Mouse (Mus musculus) urinary bladder, postnatal 14 days (tissue): ENCODE measurements around the gene Rasa2.

Source experiments
- DNase-seq: peaks from one replicate; pipeline ENCODE4 v3.0.0; 2021; ENCODE audit warnings: low spot score

Gene Rasa2

GRCm38 (mm10) chr9:96638508-96638907, 7.1 kb upstream of the Rasa2 start:
- no peak for DNase-seq

DNA sequence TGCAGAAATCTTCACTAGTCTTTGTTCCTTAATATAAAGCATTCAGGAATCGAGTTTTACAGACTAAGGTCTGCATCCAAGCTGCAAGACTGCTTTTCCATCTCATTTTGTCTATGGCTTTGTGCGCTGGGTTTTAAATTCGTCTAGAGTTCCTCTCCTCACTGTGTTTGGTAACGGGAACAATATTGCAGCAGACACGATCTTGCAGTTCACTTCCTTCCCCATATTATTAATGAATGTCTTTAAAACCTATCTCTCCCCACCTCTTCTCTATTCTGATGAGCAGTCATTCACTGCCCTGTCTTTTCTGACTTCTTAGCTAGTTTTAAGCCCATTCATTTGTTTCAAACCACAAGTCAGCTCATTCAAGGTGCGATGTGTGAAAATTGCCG, 5.7 kb upstream of the Rasa2 start:
- DNase-seq, result no peak

DNA sequence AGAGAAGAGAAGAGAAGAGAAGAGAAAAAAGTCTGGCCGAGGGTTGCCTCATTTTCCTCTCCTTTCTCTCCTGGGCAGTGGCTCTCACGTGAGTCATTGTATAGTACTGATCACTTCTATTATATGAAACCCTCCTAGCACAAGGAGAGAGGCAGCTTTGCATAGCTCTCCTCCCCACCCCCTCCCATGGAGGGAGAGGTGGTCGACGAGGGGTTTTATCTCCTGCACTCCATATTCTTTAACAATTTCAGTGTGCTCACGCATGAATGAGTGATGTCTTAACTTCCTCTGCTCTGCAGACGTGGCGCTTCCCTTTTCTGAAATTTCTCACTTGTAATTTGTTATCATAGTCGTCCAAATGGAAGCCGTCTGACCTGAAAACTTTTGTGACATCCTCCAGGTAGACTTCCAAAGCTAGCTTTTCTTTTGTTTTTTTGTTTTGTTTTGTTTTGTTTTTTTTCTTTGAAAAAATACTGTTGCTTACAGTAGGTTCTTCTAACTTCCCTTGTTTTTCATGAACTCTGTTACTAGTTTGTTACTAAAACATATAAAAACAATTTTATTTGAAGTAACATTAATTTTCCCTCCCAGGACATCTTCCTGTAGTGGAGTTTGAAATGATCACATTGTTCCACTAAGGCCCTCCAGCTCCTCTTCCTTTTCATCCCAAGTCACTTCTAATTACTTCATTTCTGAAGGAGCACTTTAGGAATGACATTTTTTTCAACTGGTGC, 5.2 kb upstream of the Rasa2 start:
- DNase-seq, result no peak

DNA sequence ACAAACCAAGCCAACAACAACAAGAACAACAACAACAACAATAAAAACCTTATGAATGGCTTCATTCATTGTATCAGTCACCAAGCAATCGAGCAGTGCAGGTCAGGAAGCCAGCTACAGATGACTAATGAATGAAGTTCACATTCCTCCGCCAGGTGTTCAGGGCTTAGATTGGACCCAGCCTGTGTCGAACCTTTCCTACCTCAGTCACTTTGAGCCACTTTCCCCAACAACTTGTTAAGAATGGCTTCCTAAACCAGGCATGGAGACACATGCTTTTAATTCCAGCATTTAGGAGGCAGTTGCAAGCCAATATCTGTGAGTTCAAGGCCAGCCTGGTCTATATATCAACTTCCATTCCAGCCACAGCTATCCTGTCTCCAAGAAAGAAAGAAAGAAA, 4.5 kb upstream of the Rasa2 start:
- DNase-seq, result no peak

DNA sequence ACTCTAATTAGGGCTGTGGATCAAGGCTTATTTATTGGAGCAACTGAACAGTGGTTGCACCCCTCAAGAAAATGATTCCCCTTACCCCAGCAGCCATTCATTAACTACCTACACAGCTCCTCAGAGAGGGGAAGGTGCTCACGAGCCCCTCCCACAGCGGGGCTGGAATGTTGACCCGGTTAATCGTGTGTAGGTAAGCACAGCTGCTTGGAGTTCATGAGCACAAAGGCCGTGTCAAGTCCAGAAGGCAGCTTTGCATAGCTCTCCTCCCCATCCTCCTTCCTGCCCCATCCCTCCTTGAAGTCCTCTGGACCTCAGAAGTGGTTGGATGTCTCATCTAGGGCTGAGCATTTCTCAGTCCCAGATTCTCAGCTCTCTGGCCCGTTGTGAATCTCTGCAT, 3.8 kb upstream of the Rasa2 start:
- no peak for DNase-seq

- DNase-seq, result no peak
Measured at GRCm38 (mm10) chr9:96633771-96634170, 2.4 kb upstream of the Rasa2 start.

DNA sequence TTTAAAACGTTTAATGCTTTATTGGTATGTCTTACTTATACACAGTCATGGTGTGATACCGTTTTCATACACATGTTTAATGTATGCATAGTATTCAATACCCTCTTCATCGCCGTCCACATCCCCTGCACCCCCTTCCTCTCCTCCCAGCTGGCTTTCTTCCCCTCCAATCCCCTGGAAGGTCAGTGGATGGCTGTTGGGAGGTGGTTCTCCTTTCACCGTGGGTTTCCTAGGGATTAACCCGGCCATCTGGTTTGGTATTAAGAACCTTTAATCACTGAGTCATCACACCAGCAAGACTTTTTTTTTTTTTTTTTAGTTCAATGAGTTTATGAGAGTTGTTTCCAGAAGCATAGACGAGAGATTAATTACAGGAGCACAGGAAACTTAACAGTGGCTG, 1.3 kb upstream of the Rasa2 start:
- DNase-seq, result no peak

- DNase-seq, result no peak
Measured at GRCm38 (mm10) chr9:96632073-96632690, 765 bp upstream of the Rasa2 start.

DNA sequence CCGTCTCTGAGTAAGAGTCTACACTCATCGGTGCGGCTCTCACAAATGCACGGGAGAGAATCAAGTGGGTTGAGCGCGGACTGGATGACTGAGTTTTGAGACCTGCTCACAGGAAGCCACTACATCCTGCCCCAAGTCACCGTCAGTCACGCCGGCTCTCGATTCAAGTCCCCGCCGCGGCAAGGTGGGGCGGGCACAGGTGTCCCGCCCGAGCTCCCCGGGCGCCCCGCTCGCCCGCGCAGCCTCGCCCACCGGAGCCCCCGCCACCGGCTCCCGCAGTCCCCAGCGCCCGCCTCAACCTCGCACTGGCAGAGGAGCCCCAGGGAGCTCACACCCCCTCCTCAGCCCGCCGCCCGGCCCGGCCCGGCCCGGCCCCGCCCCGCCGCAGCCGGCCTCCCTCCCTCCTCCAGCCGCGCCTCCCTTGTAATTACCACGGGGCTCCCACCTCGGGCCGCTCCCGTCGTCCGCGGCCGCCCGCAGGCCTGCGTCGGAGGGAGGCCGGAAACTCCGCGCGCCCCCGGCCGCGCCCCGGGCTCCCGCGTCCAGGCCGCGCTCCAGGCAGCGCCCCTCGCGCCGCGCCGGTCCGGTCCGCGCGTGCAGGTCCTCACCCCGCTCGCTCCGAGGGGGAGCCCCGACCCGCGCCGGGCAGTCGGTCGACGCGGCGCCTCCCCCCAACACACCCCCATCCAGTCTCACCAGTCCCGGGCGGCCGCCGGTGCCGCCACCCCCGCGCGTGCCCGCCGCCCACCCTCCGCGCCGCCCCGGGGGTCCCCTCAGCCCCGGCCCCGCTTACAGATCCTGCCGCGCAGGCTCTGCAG, 637 bp downstream of the Rasa2 start:
- peak; percentile 66 for DNase-seq

DNA sequence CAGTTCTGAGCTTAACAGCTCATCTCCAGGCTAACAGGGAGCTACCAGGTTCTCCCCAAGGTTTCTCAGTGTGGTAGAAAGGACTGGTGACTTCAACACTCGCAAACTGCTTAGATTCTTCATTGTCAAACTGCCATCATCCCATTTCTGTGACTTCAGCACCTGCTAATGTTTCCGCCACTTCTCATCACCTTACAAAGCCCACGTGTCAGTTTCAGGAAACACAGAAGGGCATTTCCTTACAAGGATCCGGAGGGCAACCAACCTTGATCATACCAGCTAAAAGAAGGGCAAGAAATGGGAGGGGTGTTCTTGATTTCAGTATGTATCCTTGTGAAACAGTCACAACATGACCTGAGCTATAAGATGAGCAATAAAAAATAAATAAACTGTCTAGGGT, 2.3 kb downstream of the Rasa2 start:
- DNase-seq, result no peak

GRCm38 (mm10) chr9:96627557-96628085, 3.8 kb downstream of the Rasa2 start:
- no peak for DNase-seq

DNA sequence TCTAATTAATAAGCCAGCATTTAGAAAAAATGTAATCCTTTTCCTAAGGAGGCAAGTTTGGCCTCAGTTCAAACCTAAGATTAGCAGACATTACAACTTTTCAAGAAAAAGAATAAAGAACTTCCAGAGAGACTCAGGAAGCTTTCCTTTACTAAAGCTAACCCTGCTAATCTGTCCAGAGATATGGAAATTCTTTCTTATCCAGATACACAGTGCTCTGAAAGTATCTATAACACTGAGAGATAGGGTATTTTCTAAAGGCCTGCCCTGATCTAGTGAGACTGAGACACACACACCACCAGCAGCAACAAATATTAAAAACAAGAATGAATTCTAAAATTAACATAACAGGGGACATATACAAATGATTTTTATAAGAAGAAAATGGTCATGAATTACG, 4.4 kb downstream of the Rasa2 start:
- no peak for DNase-seq

DNA sequence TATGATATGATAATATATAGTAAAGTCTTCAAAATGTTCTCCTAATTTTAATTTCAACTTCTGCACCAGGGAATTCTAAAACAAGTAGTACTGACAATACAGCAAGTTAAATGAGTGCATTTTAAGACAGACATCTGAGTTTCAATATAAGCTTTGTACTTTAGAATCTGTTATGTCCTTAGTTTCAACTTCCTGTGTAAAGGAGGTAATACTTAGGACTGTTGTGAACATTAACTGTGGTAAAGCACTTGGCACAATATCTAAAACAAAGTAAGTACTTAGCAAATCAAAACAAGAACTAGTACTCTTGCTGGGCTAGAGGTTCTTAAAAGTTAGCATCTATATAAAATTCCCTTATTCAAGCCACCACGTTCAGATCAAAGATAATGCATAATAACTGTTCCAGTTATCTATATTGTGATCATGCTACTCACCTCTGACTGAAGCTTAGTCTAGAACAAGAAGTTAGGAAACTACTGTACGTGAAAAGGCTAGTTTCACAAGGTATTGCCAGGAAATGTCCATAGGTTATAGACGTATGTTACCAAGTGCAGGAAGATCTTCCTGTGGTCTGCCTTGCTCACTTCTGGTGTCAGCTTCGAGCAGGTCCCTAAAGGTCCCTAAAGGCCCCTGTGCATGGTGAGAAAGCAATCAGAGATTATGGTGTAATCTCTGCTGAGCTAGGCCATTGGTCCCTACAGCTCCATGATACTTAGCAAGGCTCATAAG, 12.8 kb downstream of the Rasa2 start:
- no peak for DNase-seq

GRCm38 (mm10) chr9:96612297-96612696, 19.1 kb downstream of the Rasa2 start:
- DNase-seq, result no peak

DNA sequence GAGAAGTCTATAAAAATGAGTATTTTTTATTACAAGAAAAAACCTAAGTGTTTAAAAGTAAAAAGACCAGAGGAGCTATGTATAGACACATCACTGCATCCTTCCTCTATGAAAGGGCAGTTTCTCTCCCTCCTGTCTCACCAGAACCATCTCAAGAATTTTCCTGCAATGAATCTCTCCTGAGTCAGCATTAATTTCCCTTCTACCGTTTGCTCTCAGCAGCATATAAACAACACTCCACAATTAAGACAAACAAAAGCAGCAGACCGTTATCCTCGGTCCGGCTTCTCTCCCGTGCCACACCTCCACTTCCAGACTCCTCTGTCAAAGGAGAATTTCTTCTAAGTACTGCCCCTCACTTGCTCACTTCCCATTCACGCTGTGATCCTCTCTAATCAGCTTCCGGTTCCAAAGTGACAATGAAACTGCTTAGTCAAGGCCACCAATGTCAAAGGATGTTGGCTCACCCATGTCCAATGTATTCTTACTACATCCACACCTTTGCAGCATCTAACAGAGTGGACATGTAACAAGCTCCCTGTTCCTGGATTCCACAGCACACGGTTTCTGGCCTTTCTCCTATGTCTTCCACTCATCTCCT, 19.6 kb downstream of the Rasa2 start:
- no peak for DNase-seq

GRCm38 (mm10) chr9:96610813-96611212, 20.6 kb downstream of the Rasa2 start:
- DNase-seq, result no peak

- no peak for DNase-seq
Measured at GRCm38 (mm10) chr9:96603416-96603815, 28.0 kb downstream of the Rasa2 start.

DNA sequence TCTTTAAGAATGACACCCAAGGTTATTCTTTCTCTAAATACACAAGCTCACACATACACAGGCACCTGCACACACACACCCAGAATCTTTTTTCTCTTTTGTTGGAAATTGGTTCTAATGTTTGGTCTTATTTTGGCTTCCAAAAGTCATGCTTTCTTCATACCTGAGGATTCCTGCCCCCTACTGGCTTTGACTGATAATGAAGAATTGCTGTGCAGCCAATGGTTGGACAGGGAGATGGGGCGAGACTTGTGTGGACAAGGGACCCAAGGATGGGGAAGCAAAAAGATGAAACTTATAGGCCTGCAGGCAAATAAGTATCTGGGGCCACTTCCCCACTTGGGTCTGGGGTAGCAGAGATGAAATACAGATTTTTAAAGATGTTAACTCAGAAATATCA, 33.5 kb downstream of the Rasa2 start:
- DNase-seq, result no peak

GRCm38 (mm10) chr9:96592670-96593600, 38.5 kb downstream of the Rasa2 start:
- no peak for DNase-seq

GRCm38 (mm10) chr9:96589346-96589745, 42.1 kb downstream of the Rasa2 start:
- no peak for DNase-seq

DNA sequence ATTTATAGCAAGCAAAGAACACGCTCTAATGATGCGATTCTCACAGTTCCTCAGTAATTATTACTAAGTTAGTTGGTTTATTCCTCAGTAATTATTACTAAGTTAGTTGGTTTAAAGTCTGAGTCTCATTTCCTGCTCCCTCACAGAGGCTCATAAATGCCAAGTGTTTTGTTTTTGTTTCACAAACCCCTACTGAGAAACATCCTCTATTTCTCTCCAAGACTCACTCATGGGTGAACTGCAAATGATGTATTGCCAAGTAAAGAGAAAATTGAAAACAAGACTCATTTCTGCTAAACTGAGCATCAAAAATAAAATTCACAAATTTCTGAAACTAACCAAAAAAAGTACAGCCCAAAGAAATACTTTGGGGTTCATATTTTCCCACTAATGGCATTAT, 47.9 kb downstream of the Rasa2 start:
- no peak for DNase-seq
